Mouse (Mus musculus): ENCODE data around the gene Capn5. TPM values are rescaled to one million over a fixed set of nuclear protein-coding genes. Genes with fewer than 3 reads are reported as not detected.
A peak's percentile ranks its signal among the peaks of the same experiment; 100 is the strongest.

The Capn5 gene
- total RNA-seq, 4 experiments from 2014 or later, result 0.73 to 1.6 (median 1.0) TPM

DNA sequence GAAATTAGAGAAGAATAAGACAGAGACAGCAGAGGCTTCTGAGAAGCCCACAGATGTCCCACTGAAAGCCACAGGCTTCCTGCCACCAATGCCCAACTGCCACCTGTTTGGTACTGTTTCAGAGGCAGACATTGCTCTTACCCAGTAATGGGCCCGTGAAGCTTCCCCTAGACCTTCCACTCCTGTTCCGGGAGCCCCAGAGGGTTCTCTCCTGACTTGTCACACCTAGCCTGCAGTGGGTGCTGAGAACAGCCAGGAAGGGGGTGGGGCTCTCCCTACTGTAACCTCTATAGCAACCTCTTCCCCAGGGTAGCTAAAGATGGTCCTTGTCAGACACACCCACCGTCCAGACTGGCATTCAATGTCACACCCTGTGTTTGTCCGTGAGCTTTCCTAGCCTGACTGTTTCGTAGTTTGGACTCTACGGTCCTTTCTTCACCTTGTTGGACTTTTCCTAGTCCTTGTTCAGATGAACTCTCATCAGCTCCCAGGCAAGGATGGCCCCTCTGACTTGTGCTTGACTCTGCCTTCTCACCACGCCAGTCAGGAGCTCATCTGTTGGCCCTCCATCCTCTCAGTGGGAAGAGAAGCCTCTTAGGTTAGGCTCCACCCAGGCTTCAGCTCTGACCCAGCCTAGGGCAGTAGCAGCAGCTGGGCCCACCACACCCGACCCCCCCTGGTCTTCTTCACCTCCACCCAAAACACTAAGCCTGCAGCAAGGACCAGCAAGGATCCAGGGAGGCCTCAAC, 1.6 kb downstream of the Capn5 start:
- no peak for DNase-seq (ENCODE audit: low spot score in 2 of 2)

DNA sequence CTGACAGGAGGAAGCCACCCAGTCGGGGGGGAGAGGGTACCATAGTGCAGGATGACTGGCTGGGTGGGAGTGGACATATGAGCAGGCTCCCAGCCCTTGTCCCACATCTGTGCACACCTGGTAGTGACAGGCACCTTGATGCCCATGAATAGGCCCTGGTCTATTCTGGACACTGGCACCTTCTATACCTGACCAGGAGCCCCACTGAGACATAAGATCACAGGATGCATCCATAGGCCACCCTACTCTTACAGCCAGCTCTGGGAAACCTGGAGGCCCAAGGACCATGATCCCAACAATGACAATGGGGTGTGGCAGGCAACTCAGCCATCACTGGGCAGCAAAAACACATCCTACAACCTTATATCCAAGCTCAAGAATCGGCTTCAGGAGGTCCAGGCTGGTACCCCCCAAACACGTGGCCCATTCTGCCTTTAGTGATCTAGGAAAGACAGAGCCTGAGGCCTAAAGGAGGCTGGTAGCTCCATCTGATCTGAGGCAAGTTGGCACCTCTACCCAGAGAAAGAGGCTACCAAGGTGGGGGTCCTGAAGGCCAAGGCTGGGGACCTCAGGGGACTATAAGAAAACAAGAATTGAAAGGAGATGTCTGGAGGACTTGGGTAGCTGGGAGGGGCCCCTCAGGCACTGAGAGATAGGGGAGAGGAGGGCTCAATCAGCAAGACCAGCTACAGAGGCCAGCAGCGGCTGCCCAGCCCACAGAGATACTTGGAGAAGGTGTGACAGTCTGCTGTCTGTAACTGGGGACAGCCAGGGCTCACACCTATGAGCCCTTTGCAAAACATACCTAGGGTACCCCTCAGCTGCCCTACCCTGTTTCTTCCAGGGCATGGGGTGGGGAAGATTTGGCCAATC, 3.0 kb downstream of the Capn5 start:
- DNase-seq (ENCODE audit: low spot score in 2 of 2), result no peak

DNA sequence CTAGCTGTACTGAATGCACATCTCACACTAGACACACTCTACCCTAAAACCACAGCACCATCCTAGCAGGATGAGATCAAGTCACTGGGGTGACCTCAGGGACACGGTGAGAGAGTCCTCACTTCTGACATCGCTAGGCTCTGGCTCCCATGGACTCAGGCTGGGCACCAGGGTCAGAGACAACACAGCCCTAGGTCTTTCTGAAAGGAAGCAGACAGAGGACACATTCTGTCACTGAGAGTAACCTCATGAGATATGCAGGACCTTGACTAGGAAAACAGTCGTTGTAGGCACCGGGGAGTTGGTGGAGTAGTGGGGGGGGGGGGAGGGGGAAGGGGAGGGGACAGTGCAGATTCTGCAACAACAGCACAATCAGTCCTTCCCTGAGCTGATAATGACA, 4.7 kb downstream of the Capn5 start:
- DNase-seq (ENCODE audit: low spot score in 2 of 2), result no peak

DNA sequence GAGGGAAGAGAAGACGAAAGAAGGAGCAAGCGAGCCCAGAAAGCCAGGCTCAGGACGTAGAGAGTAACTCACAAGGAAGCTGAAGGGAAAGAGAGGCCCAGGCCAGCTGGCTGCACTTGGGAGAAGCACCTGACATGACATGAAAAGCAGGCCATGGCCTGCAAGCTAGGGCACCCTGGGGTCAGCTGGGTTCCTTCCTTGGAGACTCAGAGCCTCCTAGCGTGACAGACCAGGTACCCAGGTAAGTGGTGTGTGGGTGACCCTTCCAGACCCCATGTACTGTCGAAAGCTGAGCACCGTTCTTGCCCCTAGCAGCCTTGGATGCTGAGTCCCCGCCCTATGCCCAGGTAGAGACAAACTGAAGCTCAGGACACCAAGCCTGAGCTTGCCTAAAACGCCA, 5.4 kb downstream of the Capn5 start:
- no peak for DNase-seq (ENCODE audit: low spot score in 2 of 2)

DNA sequence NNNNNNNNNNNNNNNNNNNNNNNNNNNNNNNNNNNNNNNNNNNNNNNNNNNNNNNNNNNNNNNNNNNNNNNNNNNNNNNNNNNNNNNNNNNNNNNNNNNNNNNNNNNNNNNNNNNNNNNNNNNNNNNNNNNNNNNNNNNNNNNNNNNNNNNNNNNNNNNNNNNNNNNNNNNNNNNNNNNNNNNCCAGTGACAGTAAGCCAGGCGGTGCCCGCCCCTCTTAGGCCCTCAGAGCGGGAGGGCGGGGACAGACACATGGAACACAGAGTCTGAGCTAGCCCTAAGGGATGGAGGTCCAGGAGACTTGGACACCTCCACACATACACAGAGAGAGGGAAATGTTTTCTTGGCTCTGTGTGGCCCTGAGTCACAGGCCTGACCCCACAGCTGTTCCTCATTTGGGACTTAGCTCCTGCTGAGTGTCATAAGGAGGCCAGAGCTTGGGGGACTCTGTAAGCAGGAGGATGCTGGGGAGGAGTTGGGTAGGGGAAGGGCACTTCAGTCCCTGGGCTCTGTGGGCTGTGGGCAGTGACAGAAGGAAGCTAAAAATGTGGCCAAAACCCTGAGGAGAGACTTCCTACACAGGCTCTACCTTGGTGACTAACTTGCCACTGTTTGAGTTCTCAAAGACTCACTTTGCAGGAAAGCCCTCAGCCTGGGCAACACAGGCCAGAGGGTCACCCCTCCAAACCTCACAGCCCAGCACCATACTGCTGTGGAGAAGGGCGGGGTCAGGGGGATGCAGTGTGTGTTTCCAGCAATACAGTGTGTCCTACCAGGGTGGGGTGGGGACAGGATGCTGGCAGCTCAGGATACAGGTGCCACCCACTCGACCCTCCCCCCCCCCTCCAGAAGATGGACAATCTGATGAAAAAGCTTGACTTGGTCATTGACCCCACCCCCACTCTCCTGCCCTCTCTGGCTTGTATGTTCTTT, 6.7 kb downstream of the Capn5 start:
- DNase-seq (ENCODE audit: low spot score in 2 of 2), result peak; percentile 59 to 72

DNA sequence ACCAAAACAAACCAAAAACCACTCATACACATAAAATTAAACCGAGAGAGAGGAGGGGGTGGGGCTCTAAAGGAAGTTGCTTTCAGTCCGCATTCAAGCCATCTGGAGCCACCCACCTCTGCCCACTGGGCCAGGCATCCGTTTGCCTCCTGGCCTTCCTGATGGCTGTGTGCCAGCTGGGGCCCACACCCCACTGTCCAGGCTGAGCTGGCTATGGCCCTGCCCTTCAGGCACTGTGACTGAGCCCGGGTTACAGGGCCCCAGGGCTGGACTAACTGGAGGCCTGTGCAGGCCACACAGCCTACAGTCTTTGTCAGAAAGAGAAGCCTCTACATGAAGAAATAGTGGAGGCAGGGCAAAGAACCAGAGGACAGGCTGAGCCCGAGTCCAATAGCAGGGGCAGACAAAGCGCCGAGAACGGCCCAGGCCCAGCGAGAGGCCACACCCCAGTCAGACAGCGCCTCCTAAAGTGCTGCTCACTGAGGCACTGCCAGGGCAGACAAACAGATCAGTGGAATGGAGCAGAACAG, 13.0 kb downstream of the Capn5 start:
- DNase-seq (ENCODE audit: low spot score in 2 of 2), result no peak

DNA sequence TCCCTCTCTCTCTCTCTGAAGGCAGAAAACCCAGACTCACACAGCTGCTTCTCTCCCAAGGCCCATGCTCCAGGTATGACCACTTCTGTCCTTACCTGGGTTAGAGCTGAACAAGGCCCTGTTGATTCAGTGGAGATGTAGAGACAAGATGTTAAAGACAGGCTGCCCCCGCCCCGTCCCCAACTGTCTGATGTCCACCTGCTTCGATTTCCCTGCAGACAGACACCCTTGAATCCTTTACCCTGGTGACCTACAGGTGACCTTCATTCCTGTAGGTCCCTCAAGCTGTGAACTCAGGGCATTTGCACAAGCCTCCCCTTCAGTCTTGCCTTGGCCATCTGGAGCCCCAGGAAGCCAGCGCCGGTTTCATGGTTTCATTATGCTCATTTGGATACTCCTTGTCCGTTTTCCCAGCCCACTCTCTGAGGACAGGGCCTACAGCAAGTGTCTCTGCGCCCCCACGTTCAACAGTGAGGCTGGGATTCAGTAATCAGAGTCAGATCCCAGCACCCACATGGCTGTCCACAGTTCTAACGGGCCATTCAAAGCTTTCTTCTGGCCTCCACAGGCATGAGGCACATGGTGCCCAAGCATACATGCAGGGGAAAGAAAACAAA, 13.6 kb downstream of the Capn5 start:
- DNase-seq (ENCODE audit: low spot score in 2 of 2), result no peak

DNA sequence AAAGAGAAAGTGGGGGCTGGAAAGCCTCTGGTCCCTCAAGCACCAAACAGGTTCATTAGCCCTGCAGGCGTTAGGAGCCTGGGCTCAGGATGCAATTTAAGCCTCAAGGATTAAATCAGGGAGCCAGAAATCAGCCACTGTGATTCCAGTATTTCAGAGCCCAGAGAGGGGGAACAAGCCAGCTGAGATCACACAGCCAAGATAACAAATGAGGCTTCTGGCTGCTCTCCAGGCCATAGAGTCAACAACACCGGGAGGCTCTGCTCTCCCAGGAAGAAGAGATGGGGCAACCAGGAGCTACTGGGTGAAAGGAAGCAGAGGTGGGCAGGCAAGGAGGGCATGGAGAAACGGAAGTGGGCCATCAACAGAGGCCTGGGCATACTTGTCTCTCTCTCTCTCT, 14.4 kb downstream of the Capn5 start:
- DNase-seq (ENCODE audit: low spot score in 2 of 2), result no peak

DNA sequence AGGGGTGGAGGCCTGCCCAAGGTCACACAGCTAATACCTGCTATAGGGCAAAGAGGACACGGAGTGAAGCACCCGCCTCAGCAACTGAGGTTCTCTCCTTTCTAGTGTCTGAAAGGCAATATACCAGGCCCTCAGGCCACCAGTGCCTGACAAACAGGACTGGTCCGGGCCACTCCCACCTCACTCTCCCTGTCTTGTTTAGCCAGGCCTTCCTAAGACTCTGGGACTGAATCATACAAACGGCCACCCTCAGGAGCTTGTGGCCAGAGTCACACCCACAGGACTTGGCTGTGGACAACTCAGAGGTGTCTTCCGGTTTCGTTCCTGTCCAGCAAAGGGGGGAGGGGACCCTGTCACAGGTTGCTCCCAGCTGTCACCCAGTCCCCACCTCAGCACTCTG, 15.8 kb downstream of the Capn5 start:
- DNase-seq (ENCODE audit: low spot score in 2 of 2), result no peak

DNA sequence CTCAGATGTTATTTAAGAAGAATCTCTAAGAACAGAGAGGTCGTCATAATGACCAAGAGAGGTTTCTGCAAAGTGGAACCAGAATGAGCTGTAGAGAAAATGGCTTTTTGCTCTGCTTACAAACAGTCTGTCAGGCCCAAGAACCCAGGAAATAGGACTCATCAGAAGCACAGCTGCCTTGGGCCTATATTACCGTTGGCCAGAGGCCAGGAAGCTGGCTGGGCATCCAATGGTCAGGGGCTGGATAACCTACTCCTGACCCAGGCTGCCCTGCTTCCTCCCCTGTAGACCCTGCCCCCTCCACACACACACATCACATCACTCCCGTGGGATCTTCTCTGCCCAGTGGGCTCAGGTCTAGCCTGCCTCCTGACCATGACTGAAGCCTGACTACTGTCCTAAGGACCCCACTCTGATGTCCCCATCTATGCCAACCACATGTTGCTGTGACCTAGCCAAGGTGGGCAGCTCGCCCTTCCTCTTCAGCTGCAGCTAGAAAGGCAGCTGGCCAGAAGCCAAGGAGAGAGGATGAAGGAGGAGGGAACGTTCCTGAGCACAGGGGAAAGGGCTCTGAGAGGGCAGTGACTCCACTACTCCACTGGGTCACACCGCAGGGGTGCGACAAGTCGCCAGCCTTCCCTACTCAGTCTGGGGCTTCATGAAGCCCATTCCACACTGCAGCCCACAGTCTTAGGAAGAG, 17.9 kb downstream of the Capn5 start:
- DNase-seq (ENCODE audit: low spot score in 2 of 2), result no peak

DNA sequence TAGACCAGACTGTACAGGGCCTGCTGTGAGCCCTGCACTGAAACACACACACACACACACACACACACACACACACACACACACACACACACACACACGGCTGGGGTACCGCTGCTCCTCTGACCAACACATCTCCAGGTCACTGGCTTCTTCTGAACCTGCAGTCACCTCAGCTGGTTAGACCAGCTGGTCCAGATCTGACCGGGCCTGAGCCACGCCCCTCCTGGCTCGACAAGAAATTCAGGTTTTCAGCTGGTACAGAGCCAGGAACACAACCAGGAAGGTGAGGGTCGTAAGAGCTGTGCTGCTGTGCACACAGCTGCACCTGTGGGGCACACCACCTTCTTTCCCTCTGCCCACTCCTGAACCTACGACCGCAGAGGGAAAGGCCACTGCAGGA, 19.6 kb downstream of the Capn5 start:
- DNase-seq (ENCODE audit: low spot score in 2 of 2), result no peak

DNA sequence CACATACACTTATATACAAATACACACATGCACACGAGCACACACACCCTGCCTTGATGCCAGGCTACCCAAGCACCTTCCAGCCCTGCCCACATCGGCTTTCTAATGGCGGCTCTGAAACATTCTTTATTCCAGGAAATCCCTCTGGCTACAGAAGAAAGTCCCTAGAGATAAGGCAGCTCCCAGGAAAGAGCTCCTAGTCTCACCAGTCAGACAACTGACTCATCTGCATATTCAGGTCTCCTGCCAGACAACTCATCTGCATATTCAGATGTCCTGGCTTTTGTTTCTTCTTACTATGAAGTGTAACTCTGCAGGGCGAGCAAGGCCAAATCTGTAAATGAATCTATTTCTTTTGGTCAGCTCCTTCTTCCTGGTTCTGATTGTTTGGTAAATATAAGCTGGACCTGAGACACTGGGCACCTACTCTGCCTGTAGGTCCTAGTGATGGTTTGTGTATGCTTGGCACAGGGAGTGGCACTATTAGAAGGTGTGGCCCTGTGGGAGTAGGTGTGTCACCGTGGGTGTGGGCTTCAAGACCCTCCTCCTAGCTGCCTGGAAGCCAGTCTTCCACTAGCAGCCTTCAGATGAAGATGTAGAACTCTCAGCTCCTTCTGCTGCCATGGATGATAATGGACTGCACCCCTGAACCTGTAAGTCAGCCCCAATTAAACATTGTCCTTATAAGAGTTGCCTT, 20.3 kb downstream of the Capn5 start:
- DNase-seq (ENCODE audit: low spot score in 2 of 2), result no peak

DNA sequence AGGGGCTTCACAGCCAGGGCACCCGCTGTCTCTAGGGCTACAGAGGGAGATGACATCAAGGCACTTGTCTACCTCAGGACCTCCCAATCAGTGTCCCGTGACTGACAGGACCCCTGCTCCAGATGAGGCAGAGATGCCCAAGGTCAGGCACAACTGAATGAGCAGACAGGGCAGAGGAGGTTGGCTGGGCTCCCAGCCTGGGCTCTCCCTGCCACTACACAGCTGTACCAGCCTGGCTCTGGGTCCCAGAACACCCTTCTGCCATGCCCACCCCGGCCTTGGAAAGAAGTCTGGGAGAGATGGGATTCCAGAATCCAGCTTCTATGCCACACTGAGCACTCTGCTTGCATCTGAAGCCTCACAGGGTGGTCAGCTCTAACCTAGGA, 21.8 kb downstream of the Capn5 start:
- DNase-seq (ENCODE audit: low spot score in 2 of 2), result no peak

DNA sequence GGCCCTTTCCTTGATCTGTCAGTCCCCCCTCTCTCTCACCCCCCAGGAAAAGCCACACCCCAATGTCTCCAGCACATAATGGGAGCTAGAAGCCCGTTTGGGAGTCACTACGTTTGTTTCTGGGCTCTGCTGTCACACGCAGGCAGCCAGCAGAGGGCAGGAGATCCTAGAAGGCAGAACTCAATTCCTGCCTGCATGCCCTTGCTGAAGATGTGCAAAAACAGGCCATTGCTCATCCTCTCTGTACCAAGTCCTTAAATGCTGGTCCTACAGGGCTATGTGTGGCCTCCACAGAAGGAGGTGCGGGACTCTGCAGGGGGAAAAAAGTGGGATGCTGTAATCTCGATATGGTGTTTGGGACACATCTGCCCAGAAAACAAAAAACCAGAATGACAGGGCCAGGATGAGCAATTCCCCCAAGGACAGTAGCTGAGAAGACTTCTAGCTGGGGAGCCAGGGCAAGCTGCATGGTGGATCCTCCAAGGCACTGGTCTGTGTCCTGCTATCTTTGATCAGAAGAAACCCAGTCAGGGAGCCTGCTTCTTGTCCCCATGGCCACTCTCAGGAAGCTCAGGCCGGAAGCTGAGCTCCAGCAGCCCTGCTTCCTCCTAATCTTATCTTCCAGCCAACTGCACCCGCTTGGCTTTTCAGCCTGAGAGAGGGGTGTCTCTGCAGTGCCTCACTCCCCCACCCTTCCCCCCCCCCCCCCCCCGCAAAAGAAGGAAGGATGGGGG, 22.4 kb downstream of the Capn5 start:
- peak in 1 of 2 experiments; percentile 37 for DNase-seq (ENCODE audit: low spot score in 2 of 2)

DNA sequence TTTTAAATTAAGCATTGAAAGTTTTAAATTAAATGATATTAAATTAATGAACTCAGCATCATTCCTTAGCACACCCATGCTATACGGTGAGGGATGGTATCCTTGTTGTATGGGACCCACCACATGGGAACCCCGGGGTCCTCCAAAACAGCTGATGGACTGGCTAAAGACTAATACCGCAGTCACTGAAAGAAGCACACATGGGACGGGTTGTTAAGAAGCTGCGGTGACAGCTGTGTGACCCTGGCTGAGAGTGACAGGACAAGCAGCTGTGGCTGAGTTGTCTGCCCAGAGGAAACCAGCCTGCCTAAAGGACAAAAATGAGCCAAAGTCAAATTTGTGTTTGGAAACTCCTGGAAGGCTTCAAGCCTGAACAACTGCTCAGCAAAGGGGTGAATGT, 24.2 kb downstream of the Capn5 start:
- no peak for DNase-seq (ENCODE audit: low spot score in 2 of 2)

DNA sequence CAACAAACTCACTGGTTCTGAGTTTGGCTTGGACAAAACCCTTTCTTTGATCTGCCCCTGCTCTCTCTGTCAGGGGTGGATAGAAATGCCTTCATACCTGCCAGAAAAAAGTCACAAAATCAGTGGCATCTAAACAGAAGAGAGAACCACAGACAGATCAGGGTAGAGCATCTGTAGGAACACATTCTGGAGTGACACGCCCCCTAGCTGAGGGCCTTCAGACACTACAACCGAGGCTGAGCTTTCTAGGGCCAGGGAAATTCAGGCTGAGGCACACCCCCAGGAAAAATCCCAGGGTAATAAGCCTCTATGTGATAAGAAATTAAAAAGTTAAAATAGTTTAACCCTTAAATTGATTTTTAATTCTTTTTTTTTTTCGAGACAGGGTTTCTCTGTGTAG, 24.7 kb downstream of the Capn5 start:
- no peak for DNase-seq (ENCODE audit: low spot score in 2 of 2)

DNA sequence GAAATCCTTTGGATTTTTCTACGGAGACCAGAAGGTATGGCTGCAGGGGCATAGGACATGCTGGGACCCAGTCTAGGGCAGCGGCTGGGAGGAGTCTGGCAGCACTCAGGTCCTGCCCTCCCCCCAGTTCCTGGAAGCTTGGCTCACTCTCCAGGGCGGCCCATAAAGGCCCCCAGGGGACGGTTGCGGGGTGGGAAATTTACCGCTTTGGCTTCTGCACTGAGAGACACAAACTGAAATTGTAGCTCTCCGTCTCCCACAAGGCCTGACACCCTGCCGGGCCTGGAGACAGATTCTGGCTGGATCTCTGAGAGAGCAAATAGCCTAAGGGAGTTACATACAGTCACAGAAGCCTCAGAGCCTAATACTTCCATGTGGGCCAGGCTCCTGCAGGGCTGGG, 25.7 kb downstream of the Capn5 start:
- peak in 1 of 2 experiments; percentile 20 for DNase-seq (ENCODE audit: low spot score in 2 of 2)

DNA sequence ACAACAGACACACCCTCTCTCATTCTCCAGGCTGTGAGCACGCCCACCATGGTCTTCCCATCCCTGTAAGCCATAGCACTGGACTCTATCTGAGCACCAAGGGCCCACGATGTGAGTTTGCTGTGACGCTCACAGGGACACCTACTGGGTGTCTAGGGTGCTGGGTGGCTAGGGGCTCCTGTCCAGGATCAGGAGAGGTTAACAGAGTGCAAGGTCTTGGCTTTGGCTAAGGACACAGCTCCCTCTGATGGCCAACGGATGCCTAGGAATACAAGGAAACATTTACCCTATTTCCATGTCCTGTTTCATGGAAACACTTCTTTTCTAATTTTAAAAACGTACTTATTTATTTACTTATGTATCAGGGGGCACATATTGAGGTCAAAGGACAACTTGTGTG, 27.5 kb downstream of the Capn5 start:
- DNase-seq (ENCODE audit: low spot score in 2 of 2), result no peak

DNA sequence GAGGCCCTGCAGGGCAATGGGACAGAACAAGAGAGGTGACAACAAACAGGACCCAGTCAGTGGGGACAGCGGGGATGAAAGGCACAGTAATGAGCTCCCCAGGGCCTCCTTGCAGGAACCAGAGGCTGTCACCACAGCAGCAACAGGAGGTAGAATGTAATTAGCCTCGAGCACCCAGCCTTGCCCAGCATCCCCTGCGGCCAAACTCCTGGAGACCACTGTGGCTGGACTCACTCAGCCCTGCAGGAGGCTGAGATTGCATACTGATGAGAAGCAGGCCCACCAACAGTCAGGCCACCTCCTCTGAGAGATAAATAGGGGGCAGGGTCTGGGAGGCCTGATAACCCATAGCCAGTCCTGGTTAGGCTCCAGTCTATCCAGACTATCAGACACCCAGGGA, 28.3 kb downstream of the Capn5 start:
- no peak for DNase-seq (ENCODE audit: low spot score in 2 of 2)

Measured in gastrocnemius, adult 8-10 months (tissue).